Mouse (Mus musculus) CD4-positive, CD25-positive, alpha-beta regulatory T cell, adult 2 months (primary cell): ENCODE data around the gene Dhrs7b.
A peak's percentile ranks its signal among the peaks of the same experiment; 100 is the strongest.
"Not testable (repeated sequence)": the region's sequence is repeated elsewhere in the genome, so short reads cannot be mapped to it uniquely, and the experiment has no call there.

Experiments
- DNase-seq: peaks from one replicate; pipeline ENCODE4 v3.0.0-alpha.2; 2012; ENCODE audit warnings: low read depth, low spot score

Gene Dhrs7b

DNA sequence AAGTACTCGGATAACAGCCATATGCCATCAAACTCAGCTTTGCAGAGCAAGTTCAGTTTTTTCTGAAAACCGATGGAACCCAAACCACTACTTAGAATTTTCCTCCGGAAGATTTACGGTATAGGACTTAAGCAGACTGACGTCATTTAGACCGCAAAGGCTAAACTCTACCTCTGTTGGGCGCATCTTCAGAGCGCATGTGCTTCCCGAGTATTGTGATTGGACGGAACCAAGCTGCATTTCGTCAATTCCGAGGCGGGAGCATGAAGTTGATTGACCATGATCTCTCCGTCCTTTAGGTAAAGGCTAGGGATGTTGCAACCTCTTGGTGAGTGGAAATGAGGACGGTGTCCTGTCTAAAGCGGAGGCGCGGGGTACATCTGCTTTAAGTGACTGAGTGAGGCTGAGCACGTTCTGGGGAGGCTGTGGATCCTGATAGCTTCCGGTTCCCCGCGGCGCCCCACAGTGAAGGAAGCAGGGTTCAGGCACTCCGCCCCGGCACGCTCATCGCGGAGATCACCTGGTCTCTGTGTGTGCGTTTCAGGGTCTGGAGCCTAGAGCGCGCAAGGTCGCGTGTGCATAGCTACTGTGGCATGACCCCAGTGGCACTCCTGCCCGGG lies at the start of gene Dhrs7b:
TSS of gene Dhrs7b (plus strand) at position 199 of the 620 bp plus-strand sequence.
- peak; percentile 97 for DNase-seq

DNA sequence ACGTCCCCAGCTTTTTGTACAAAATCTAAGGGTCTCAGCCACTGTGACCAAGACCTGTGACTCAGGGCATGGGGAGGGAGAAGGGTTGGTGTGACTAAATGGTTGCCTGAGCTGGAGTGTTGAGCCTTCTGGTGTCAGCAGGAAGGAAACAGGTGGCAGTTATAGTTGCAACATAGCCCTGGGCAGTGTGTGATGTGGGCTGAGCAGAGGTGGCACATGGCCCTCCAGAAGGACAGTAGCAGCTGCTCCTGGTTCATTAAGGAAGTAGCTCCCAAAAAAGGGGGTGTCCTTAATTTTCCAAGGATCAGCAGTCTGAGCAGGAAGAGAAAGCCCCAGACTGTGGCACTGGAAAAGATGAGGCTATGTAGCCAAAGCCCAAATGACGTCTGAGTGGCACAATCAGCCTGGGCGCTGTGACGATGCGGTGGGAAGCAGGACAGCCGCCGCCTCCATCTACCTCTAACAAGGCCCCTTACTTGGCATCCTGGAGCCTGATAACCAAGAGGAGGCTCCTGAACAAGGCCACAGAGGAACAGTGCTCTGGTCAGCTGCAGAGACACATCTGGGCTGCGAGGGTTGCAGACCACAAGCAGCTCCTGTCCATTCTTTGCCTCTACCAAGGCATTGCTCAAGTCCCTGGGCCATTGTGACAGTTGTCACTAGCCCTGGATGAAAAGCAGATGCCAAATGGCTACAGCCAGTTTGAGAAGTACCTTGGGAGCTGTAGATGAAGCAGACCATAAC lies 46.1 kb upstream of the Dhrs7b start:
- no peak for DNase-seq

DNA sequence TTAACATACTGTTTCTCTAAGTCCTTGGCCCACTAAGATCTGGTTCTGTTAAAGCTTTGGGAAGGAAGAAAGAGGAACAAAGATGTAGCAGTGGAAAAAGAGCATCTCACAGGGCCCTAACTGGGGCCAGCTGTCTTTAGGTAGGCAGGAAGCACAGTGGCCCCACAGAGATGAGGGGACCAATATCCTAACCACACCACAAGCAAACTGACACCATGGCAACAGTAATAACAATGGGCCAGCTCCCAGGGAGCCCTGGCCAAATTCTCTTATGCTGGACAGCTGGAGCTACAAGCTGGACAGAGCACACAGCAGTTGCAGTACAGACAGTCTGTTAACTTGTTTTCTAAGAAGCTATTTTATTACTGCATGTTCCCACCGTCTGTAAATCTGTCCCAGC lies 42.8 kb upstream of the Dhrs7b start:
- no peak for DNase-seq

DNA sequence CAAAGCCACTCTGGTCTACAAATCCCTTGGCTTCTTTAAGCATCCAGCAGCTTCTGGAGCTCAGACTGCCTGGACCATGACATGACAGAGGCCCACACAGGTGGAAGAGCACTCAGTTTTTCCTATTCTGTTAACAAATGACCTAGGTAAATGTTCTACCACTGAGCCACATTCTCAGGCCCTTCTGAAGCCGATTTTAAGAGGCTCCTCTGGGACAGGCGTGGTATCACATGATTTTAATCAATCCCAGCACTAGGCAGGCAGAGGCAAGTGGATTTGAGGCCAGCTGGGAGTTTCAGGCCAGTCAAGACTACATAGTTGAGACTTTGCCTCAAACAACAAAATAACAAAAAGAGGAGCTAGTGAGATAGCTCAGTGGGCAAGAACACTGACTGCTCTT lies 40.0 kb upstream of the Dhrs7b start:
- DNase-seq = no peak

DNA sequence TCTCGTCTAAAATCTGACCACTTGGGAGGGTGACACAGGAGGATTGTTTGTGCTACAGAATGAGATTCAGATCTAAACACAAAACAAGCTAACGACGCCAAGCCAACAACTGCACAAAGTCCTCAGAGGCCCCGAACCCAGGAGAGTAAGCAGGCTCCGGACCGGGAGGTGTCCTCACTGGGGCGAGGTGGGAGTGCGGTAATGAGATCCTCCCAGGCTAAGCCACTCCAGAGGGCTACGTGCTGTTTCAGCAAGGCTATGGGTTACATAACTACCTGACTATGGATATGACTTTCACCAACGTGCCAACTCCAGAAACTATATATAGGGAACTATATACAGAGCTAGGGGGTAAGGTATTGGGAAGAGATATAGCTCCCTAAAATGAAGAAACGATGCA lies 34.1 kb upstream of the Dhrs7b start:
- no peak for DNase-seq

DNA sequence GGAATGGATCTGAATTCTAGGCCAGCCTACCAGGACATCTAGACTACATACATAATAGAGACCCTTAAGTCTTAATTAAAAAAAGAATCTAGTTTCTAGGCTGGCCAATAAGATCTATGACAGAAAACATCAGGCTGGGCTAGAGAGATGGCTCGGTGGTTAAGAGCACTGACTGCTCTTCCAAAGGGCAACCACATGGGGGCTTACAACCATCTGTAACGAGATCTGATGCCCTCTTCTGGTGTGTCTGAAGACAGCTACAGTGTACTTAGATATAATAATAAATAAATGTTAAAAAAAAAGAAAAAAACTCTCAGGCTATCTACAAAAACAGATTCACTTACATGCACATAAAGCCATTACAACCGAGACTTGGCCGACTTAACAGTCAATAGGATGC lies 30.5 kb upstream of the Dhrs7b start:
- no peak for DNase-seq

DNA sequence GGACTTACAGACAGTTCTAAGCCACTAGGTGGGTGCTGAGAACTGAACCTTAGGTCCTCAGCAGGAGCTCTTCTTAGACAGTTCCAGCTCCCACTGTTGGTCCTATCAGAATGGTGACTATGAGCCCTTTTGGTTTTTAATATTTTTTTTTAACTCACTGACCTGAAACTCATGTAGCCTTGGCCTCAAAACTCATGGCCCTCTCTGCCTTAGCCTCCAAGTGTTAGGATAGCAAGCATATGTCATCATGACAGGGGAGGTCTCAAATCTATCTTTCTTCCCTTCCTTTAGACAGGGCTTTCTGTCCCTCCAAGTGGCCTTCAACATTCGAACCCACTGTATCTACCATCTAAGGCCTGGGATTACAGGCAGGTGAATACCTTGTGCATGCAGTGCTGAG lies 29.5 kb upstream of the Dhrs7b start:
- no peak for DNase-seq

DNA sequence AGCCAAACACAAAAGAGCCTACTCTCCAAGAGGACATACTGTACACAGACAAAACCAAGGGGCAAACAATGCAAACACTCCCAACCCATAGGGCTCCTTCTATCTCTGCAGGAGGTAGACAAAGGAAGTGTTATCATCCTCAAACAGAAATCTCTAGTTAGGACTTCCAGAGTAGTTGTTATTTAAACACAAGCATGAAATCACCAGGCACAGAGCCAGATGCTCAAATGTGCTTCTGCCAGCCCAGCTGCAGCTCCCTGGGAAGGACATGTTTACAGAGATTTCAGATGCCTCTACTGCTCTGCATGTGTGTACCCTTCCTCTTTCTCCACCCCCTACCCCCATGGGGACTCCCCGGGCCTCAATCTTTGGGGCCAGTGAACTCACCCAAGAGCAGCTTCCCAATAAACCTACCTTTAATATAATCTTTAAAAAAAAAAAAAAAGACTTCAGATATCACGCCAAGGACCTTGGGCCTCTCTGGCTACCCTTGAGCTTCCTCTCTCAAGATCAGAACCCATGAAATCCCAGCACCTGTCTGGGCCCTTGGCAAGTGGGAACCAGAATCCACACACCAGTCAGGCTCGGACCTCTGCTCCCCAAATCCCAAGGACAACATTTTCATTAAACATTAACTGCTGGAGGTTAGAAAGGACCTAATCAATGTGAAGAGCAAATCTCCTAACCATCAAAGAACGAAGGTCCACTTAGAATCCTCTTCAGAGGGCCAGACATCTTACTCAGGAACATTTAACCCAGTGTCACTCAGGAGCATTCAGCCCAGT lies 22.0 kb upstream of the Dhrs7b start:
- DNase-seq = no peak

DNA sequence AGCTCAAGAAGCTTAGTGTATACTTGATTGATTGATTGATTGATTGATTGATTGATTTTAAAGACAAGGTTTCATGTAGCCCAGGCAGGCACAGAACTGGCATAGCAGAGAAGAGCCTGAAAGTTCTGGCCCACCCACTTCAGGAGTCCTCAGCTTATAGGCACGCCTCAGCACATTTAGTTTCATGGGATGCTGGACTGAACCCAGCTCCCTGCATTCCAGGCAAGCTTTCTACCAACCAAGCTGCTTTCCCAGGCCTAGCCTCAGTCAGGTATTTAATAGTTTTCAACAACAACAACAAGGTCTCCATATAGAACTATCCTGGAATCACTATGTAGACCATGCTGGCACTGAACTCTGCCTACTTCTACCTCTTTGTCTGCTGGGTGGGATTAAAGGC lies 20.9 kb upstream of the Dhrs7b start:
- no peak for DNase-seq

DNA sequence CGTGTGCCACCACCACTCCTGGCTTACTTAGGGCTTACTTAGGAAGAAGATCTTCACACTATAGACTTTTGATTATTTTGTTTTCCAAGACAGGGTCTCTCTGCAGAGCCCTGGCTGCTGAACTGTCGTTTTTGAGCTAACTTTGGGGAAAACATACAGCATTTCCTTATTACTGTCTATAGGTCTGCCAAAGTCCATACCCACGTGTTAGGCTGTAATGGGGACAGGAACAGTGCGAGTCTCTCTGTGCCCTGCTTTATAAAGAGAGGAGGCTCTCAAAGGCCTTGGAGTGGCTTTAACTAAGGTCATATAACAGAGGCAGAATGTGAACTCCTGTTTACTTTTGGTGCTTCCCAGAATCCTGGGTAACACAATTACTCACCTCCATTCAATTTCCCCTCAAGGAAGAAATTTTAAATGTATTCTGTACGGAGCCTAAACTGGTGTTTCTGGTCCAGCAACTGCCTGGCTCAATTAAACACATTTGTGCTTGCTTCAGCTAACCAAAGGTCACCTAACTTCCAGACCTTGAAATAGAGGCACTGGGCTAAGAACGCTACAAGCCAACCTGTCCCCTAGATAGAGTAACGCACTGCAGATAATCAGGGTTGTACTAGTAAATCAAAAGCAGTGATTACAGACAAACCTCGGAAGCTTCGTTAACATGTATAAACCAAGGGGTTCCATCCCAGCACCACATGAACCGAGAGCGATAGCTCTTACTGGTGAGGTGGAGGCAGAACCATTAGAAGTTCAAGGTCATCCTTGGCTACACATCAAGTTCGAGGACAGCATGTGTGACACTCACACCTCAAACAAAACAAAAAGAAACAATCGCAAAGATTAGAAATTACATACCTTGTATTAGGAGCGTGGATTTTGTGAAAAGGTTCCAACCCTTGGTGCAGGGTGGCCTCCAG lies 20.1 kb upstream of the Dhrs7b start:
- DNase-seq = no peak

DNA sequence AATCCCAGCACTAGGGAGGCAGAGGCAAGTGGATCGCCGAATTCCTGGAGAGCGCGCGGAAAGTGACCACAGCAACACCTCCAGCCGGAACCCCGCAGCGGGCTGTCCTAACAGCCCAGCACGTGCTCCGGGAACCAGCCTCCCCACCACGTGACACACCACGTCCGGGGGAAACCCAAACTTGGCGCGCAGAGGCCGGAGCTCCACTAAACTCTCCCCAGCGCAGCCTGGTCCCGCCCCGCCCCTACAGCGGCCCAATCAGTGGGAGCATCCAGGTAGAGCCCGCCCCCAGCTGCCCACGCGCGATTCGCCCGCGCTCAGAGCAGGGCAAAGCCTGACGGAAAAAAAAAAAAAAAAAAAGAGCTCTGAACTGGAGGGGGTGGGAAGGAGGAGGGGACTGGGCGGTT lies 19.4 kb upstream of the Dhrs7b start:
- peak; percentile 96 for DNase-seq

DNA sequence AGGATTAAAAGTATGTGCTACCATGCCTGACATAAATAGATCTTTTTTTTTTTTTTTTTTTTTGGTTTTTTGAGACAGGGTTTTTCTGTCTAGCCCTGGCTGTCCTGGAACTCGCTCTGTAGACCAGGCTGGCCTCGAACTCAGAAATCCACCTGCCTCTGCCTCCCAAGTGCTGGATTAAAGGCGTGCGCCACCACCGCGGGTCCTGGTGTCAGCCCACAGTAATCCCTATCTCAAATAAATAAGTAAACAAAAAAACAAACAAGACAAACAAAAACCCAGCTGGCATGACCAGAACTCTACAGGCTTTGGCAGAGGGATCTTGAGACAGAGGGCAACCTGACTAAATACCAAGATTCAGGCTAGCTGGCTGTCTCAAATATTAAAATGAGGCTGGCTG lies 18.8 kb upstream of the Dhrs7b start, which contains the start of gene Shmt1:
TSS of gene Shmt1 (minus strand) at position 101 of the 400 bp plus-strand sequence.
- DNase-seq = not testable (repeated sequence)

DNA sequence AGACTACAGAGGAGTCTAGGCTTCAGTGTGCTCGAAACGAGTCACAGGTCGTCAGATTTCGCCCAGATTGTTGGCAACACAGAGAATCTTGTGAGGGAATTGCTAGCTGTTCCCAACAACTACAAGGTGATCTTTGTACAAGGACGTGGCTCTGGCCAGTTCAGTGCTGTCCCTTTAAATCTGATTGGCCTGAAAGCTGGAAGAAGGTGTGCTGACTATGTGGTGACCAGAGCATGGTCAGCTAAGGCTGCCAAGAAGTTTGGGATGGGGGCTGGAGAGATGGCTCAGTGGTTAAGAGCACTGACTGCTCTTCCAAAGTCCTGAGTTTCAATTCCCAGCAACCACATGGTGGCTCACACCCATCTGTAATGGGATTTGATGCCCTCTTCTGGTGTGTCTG lies 14.0 kb upstream of the Dhrs7b start:
- no peak for DNase-seq

DNA sequence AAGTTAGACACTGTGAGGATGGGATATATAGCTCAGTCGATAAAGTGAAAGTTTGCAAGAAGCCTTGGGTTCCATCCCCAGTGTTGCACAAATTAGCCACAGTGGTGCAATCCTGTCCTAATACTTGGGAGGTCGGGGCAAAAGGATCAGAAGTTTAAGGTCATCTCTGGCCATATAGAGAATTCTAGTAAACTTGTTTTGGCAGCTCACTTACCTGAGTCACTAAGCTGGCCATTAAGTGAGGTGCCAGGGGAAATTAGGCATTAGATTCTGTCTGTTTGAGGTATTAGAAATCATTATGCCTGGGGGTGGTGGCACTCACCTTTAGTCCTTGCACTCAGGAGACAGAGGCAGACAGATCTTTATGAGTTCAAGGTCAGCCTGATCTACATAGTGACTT lies 6.7 kb upstream of the Dhrs7b start:
- DNase-seq = no peak

DNA sequence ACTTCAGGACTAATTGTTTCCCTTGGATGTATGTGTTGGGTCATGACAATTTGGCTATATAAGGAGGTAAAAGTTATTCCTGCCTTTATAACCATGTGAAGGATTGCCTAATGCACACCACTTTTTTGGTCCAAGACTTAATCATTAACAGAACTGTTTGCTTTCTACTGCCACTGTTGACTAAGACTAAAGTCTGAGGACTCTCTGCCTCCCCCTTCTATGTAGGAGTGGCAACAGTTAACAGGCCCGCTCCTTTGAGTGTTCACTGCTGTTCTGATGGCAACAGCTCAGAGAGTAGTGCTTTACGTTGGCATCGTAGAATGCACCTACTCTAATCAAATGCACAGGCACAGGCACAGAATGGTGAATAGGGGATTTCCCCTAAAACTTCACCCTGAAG lies 5.2 kb upstream of the Dhrs7b start:
- no peak for DNase-seq

DNA sequence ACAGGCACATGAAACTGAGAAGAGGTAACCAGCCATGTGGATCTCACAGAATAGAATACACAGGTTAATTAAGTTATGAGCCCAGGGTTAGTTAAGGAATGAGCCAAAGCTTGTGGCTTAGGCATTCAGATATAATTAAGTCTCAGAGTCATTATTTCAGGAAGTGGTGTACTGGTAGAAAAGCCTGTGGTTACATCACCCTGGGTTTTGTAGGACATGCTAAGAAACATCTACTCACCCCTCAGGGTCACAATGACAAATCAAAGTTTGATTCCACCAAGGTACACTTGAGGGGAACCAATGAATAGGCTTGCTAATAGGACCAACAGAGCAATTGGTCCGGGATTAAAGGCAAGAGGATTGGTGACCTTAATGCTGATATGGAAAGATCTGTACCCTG lies 3.7 kb upstream of the Dhrs7b start:
- DNase-seq = no peak

DNA sequence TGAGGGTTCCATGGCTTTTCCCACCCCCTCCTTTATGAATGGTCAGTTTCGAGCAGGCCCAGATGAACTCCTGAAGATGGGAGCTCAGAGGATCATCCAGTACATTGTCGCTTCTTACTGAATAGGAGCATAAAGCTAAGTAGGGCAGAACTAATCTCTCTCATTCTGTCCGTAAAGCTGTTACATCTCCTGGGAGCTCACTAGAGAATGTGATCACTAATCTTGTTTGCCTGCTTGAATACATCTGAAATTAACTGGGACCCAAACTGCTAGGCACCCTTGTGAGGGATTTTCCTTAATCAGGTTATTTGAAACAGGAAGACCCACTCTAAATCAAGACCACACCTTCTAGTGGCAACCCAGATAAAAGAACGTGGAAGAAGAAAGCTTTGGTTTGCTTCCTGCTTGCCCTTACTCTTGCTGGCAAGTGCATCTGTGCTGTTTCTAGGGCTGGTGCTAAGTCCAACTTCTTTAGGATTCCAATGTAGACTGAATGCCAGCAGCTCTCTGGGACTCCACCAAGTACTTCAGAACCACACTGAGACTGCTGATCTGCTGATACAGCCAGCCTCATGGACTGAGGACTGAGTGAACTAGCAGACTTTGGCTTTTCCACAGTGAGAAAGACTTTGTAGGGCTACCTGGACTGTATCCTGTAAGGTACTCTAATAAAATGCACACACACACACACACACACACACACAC lies 3.0 kb upstream of the Dhrs7b start:
- no peak for DNase-seq

DNA sequence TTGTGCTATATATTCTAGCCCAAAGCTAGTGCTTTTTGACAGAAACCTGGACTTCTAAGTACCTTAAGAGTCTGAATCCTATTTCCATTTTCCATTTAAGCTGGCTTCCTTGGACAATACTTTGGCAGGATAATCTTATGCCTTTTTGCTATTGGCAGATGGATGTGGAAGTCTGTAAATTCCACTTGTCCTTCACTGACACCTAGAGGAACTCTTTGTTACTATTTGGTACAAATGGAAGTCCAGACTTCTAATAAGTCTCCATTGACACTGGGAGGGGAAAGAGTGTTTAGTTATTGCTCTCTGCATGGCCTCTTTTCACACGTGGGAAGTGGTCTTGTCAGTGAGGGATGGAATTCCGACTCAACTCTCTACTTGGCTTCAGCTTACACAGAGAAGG lies 1.5 kb upstream of the Dhrs7b start:
- DNase-seq = no peak

DNA sequence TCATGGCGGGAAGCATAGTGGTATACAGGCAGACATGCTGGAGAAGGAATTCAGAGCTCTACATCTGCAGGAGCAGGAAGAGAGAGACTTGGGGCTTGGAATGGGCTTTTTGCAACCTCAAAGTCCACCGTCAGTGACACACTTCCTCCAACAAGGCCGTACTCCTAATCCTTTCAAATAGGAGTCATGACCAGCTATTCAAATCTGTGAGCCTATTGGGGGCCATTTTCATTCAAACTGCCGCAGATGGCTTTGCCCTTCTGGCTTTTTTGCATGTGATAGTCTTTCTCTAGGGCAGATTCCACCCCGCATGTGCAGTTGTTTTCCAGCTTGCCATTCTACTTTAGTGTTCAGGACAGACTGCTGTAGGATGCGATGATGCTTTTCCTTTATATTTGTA lies 6.5 kb downstream of the Dhrs7b start:
- no peak for DNase-seq

DNA sequence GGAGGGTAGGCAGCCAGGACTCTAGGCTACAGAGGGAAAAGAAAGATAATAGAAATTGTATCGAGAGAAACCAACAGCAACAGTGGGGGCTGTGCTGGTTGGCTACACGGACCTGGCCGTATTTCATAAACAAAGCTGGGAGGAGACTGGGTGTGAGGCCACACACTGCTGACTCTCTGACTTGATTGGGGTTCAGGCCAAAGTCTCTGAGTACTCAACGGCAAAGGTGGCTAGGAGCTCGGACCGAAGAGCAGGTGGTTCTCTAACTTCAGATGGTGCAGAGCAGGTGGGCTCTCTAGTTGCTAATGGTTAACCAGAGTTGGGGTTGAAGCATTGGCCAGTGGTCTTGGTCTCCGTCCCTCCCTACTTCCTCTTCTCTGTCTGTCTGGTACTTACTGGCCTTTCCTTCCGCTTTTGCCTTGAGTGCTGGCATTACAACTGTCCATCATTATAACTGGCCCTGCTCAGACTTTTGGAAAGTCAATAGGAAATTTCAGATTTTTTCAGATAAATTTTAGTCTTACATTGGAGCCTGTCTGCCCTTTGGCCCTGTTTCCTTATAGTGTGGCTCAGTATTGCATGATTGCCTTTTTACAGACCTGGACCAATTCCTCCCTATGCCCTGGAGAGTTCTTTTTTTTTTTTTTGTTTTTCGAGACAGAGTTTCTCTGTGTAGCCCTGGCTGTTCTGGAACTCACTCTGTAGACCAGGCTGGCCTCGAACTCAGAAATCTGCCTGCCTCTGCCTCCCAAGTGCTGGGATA lies 7.4 kb downstream of the Dhrs7b start:
- no peak for DNase-seq
